Mouse (Mus musculus): Measurements from ENCODE around the gene Med1. TPM values are rescaled to one million over a fixed set of nuclear protein-coding genes. Genes with fewer than 3 reads are reported as not detected.
"Not testable (repeated sequence)": the region's sequence is repeated elsewhere in the genome, so short reads cannot be mapped to it uniquely, and the experiment has no call there.

Gene Med1
- 46.3 TPM in 2 replicates for polyA plus RNA-seq (2016; fragmentation: Nextera tagmentation; extraction: Ambion mirVana)

DNA sequence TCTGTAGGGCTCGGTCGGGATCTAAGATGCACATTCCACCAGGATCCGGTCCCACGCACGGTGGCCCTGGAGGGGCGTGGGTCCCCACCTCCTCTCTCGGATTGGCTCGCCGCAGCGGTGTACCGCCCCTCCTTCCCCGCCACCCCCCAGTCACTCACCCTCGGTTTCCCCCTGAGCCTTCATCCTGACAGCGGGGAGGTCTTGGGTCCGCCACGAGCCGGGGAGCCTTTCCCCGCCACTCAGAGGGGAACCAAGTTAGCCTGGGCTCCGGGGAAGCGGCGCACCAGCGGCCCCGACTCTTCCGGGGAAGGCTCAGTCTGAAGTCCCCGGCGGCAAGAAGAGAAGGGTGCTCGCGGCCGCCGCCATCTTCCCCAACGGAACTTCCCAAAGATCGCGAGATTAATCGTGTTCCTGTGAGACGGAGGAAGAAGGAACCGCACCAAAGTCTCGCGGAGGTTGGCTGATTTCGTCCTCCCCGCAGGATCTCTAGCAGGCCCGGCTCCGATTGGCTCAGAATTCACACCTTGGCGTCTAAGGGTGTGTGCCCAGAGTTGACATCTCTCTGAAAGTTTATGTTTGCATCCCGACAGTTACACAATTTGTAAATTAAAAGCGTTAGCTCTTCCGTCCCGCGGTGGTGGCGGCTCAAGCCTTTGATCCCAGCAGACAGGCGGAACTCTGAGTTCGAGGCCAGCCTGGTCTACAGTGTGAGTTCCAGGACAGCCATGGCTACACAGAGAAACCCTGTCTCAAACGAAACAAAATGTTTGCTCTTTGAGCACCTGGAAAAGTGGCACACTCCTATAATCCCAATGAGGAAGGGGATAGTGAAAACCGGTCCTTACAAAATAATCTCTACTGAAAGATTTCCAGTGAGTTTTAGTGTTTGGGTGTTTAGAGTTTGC lies at the start of gene Med1:
TSS of gene Med1 (minus strand) at position 393 of the 905 bp plus-strand sequence.
- peak within 1 kb of the TSS; percentile 95 for H3K9ac ChIP-seq
- H3K4me1 ChIP-seq (replicated peaks), result peaks cover 9% of the 10 kb centered on the region
- peak within 1 kb of the TSS; percentile 96 for H3K27ac ChIP-seq (ENCODE audit: poor library complexity, severe bottlenecking)
- peak; percentile 94 for ATAC-seq (ENCODE audit: insufficient number of reproducible peaks, low FRiP score)
- under 1% methylated on average over 51 of the region's 53 CpGs for WGBS
- H3K27me3 ChIP-seq (replicated peaks), result no peaks in the 10 kb centered on the region
- H3K36me3 ChIP-seq, result peaks cover 20% of the 10 kb centered on the region
- H3K4me2 ChIP-seq, result peak within 1 kb of the TSS; percentile 86
- H3K4me3 ChIP-seq, result peak within 1 kb of the TSS; percentile 96
- no peaks in the 10 kb centered on the region for H3K9me3 ChIP-seq (replicated peaks)

- Histone ChIP-seq H3K4me1 (replicated peaks) (no peaks in the 10 kb centered on the region), H3K4me3 (no peak overlapping the region), H3K27me3 (replicated peaks) (no peaks in the 10 kb centered on the region), H3K27ac (ENCODE audit: poor library complexity, severe bottlenecking) (no peak overlapping the region), H3K9ac (no peak overlapping the region), H3K9me3 (replicated peaks) (no peaks in the 10 kb centered on the region), H3K4me2 (no peak overlapping the region), H3K36me3 (peaks cover 58% of the 10 kb centered on the region)
- ATAC-seq (ENCODE audit: insufficient number of reproducible peaks, low FRiP score), result no peak
- 92% methylated on average over 3 of the region's 3 CpGs for WGBS
These were observed 45.9 kb upstream of the Med1 start for GRCm38 (mm10) chr11:98238995-98239394.

GRCm38 (mm10) chr11:98238416-98238815 lies 45.3 kb upstream of the Med1 start:
- Histone ChIP-seq H3K9ac (no peak overlapping the region), H3K4me3 (no peak overlapping the region), H3K27me3 (replicated peaks) (no peaks in the 10 kb centered on the region), H3K9me3 (replicated peaks) (no peaks in the 10 kb centered on the region), H3K36me3 (peaks cover 57% of the 10 kb centered on the region), H3K4me2 (no peak overlapping the region), H3K27ac (ENCODE audit: poor library complexity, severe bottlenecking) (no peak overlapping the region), H3K4me1 (replicated peaks) (no peaks in the 10 kb centered on the region)
- WGBS, result 83% methylated on average over 3 of the region's 3 CpGs
- ATAC-seq (ENCODE audit: insufficient number of reproducible peaks, low FRiP score), result no peak

DNA sequence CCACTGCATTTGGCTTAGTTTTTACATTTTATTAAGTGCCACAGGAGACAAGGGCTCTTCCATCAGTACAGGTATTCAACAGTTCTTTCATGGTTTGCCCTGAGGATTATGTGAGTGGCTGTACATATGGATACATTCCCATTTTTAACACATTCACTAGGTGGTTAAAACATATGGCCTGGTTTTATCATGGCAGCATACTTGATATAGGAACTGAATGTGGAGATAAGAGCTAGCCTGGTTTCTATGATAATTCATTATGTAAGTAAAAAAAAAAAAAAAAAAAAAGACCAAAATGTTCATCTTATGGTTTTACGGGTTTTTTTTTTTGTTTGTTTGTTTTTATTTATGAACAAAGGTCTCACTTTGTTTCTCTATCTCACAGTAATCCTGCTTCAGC lies 33.3 kb upstream of the Med1 start:
- no peak overlapping the region for H3K9ac ChIP-seq
- no peaks in the 10 kb centered on the region for H3K27me3 ChIP-seq (replicated peaks)
- ATAC-seq (ENCODE audit: insufficient number of reproducible peaks, low FRiP score), result no peak
- H3K27ac ChIP-seq (ENCODE audit: poor library complexity, severe bottlenecking), result no peak overlapping the region
- no peak overlapping the region for H3K4me2 ChIP-seq
- no peak overlapping the region for H3K4me3 ChIP-seq
- peaks cover 48% of the 10 kb centered on the region for H3K36me3 ChIP-seq
- no peaks in the 10 kb centered on the region for H3K4me1 ChIP-seq (replicated peaks)
- H3K9me3 ChIP-seq (replicated peaks), result no peaks in the 10 kb centered on the region
- 100% methylated on average over 1 of the region's 1 CpGs for WGBS

DNA sequence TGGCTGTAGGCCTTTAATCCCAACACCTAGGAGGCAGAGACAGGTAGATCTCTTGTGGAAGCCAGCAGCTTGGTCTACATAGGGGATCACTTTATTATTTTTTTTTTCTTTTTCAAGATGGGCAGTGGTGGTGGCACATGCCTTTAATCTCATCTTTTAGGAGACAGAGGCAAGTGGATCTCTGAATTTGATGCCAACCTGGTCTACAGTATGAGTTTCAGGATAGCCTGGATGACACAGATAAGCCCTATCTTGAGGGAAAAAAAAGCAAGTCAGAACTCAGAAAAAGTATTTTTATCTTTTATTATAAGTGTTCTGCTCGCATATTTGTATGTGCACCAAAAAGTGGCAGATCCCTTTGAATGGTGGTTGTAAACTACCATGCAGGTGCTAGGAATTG lies 20.2 kb upstream of the Med1 start:
- Histone ChIP-seq H3K4me2 (no peak overlapping the region), H3K9ac (no peak overlapping the region), H3K27me3 (replicated peaks) (no peaks in the 10 kb centered on the region), H3K9me3 (replicated peaks) (no peaks in the 10 kb centered on the region), H3K36me3 (peaks cover 75% of the 10 kb centered on the region), H3K4me3 (no peak overlapping the region), H3K27ac (ENCODE audit: poor library complexity, severe bottlenecking) (no peak overlapping the region), H3K4me1 (replicated peaks) (peaks cover 8% of the 10 kb centered on the region)
- ATAC-seq (ENCODE audit: insufficient number of reproducible peaks, low FRiP score), result no peak
- WGBS, result 85% methylated on average over 1 of the region's 1 CpGs

DNA sequence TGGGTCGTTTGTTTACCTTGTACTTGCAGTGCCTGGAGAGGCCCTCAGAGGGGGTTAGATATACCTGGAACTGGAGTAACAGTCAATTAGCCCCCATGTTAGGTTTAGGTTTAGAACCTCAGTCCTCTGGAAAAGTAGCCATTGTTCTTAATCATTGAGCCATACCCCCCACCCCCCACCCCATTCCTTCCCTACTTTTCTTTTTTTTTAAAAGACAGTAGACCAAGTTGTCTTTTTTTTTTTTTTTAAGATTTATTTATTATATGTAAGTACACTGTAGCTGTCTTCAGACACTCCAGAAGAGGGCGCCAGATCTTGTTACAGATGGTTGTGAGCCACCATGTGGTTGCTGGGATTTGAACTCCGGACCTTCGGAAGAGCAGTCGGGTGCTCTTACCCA lies 16.6 kb upstream of the Med1 start:
- H3K9ac ChIP-seq; H3K27ac ChIP-seq (ENCODE audit: poor library complexity, severe bottlenecking): not testable (repeated sequence)

GRCm38 (mm10) chr11:98206281-98206680 lies 13.2 kb upstream of the Med1 start:
- WGBS, result 82% methylated on average over 3 of the region's 3 CpGs
- not testable (repeated sequence) for ATAC-seq (ENCODE audit: insufficient number of reproducible peaks, low FRiP score); H3K9me3 ChIP-seq (replicated peaks); H3K27me3 ChIP-seq (replicated peaks); H3K4me1 ChIP-seq (replicated peaks); H3K9ac ChIP-seq; H3K27ac ChIP-seq (ENCODE audit: poor library complexity, severe bottlenecking)
- 0 out of 2 replicates have a peak overlapping the region, but pooled peaks have one; percentile 27 for H3K4me3 ChIP-seq
- H3K4me2 ChIP-seq, result peak overlapping the region; percentile 51
- peaks cover 40% of the 10 kb centered on the region for H3K36me3 ChIP-seq

More for the DNA sequence above, 16.6 kb upstream of the Med1 start:
- H3K4me1 ChIP-seq (replicated peaks); H3K4me3 ChIP-seq; H3K4me2 ChIP-seq; ATAC-seq (ENCODE audit: insufficient number of reproducible peaks, low FRiP score); H3K27me3 ChIP-seq (replicated peaks); H3K9me3 ChIP-seq (replicated peaks): not testable (repeated sequence)
- H3K36me3 ChIP-seq, result peaks cover 65% of the 10 kb centered on the region
- 80% methylated on average over 5 of the region's 5 CpGs for WGBS

DNA sequence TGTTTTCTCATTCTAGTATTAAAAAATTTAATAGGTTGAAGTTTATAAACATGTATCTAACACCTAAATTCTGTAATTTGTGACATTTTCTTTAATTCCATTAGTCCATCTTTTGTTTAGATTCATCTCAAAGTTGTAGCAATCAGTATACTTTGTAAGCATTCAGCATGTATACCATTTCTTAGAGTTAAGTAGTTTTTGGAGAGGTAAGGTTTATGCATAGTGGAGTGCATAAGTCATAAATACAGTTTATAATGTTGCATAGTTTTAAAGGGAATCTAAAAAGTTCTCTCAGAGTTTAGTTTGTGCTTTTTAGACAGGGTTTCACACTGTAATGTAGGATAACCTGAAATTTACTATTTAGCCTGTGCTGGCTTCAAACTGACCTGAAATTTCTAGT lies 12.4 kb upstream of the Med1 start:
- H3K4me2 ChIP-seq, result no peak overlapping the region
- no peaks in the 10 kb centered on the region for H3K27me3 ChIP-seq (replicated peaks)
- no peak for ATAC-seq (ENCODE audit: insufficient number of reproducible peaks, low FRiP score)
- H3K4me3 ChIP-seq, result no peak overlapping the region
- no peak overlapping the region for H3K27ac ChIP-seq (ENCODE audit: poor library complexity, severe bottlenecking)
- peaks cover 8% of the 10 kb centered on the region; the same call in 1 of the 2 replicates for H3K4me1 ChIP-seq (replicated peaks)
- peaks cover 33% of the 10 kb centered on the region for H3K36me3 ChIP-seq
- no peaks in the 10 kb centered on the region for H3K9me3 ChIP-seq (replicated peaks)
- no peak overlapping the region for H3K9ac ChIP-seq

DNA sequence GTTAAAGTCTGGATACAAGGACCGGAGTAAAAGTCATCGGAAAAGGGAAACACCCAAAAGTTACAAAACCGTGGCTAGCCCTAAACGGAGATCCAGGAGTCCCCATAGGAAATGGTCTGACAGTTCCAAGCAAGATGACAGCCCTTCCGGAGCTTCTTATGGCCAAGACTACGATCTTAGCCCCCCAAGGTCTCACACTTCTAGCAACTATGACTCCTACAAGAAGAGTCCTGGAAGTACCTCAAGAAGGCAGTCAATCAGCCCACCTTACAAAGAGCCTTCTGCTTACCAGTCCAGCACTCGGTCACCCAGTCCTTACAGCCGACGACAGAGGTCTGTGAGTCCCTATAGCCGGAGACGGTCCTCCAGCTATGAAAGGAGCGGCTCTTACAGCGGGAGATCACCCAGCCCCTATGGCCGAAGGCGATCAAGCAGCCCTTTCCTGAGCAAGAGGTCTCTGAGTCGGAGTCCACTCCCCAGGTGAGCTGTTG lies 10.9 kb upstream of the Med1 start:
- no peak for ATAC-seq (ENCODE audit: insufficient number of reproducible peaks, low FRiP score)
- no peaks in the 10 kb centered on the region for H3K9me3 ChIP-seq (replicated peaks)
- H3K4me2 ChIP-seq, result peak overlapping the region; percentile 75
- no peaks in the 10 kb centered on the region for H3K27me3 ChIP-seq (replicated peaks)
- H3K4me1 ChIP-seq (replicated peaks), result peaks cover 8% of the 10 kb centered on the region; the same call in 1 of the 2 replicates
- H3K36me3 ChIP-seq, result peaks cover 19% of the 10 kb centered on the region
- H3K4me3 ChIP-seq, result peak overlapping the region; percentile 97
- WGBS, result under 1% methylated on average over 16 of the region's 16 CpGs
- H3K9ac ChIP-seq, result peak overlapping the region; percentile 100
- H3K27ac ChIP-seq (ENCODE audit: poor library complexity, severe bottlenecking), result peak overlapping the region; percentile 100

DNA sequence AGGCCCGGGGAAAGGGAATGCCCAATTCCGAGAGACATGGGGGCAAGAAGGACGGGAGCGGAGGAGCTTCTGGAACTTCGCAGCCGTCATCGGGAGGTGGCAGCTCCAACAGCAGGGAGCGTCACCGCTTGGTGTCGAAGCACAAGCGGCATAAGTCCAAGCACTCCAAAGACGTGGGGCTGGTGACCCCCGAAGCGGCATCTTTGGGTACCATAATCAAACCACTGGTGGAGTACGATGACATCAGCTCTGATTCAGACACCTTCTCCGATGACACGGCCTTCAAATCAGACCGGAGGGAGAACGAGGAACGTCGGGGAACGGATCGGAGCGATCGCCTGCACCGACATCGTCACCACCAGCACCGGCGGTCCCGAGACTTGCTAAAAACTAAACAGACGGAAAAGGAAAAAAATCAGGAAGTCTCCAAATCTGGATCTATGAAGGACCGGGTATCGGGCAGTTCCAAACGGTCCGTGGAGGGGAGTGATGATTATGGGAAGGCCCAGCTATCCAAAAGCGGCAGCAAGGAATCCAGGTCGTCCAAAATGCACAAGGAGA lies 10.3 kb upstream of the Med1 start:
- Histone ChIP-seq H3K27ac (ENCODE audit: poor library complexity, severe bottlenecking) (peak overlapping the region; percentile 100), H3K27me3 (replicated peaks) (no peaks in the 10 kb centered on the region), H3K4me3 (peak overlapping the region; percentile 97), H3K9me3 (replicated peaks) (no peaks in the 10 kb centered on the region), H3K36me3 (peaks cover 14% of the 10 kb centered on the region), H3K9ac (peak overlapping the region; percentile 100), H3K4me1 (replicated peaks) (peaks cover 8% of the 10 kb centered on the region; the same call in 1 of the 2 replicates), H3K4me2 (peak overlapping the region; percentile 75)
- ATAC-seq (ENCODE audit: insufficient number of reproducible peaks, low FRiP score), result peak; percentile 22; the same call in 1 of the 2 replicates
- WGBS, result under 1% methylated on average over 37 of the region's 37 CpGs

GRCm38 (mm10) chr11:98202641-98203350 lies 9.7 kb upstream of the Med1 start, which contains the start of gene Cdk12:
Cdk12 (plus strand) TSS chr11:98203059.
- peak within 1 kb of the TSS; percentile 100 for H3K27ac ChIP-seq (ENCODE audit: poor library complexity, severe bottlenecking)
- peak; percentile 93 for ATAC-seq (ENCODE audit: insufficient number of reproducible peaks, low FRiP score)
- 0% methylated on average over 62 of the region's 63 CpGs for WGBS

More at GRCm38 (mm10) chr11:98202641-98203350, 9.7 kb upstream of the Med1 start, which contains the start of gene Cdk12:
- H3K9ac ChIP-seq, result peak within 1 kb of the TSS; percentile 100
- H3K27me3 ChIP-seq (replicated peaks), result no peaks in the 10 kb centered on the region
- no peaks in the 10 kb centered on the region for H3K9me3 ChIP-seq (replicated peaks)
- peak within 1 kb of the TSS; percentile 97 for H3K4me3 ChIP-seq
- H3K4me1 ChIP-seq (replicated peaks), result peaks cover 8% of the 10 kb centered on the region; the same call in 1 of the 2 replicates
- H3K4me2 ChIP-seq, result peak within 1 kb of the TSS; percentile 75
- H3K36me3 ChIP-seq, result peaks cover 8% of the 10 kb centered on the region

All from heart, embryonic 12.5 days (tissue).